Mouse (Mus musculus) bone marrow, adult 2 months (tissue): Measurements from ENCODE around the gene Cdc42ep1. TPM values are rescaled to one million over a fixed set of nuclear protein-coding genes. Genes with fewer than 3 reads are reported as not detected.
"Not testable (repeated sequence)": the region's sequence is repeated elsewhere in the genome, so short reads cannot be mapped to it uniquely, and the experiment has no call there.

Experiments
- H3K27ac ChIP-seq: fragments of 200-500 bp; 2 replicates; pipeline ENCODE4 v1.5.1; 2012; ENCODE audit warnings: low read depth, mild to moderate bottlenecking, control low read depth, inconsistent platforms, low read length; ENCODE audit not compliant: control insufficient read depth, poor library complexity, insufficient read depth
- H3K4me1 ChIP-seq: fragments of 200-500 bp; 2 replicates; pipeline ENCODE4 v1.6.1; 2011; ENCODE audit warnings: low read length; ENCODE audit not compliant: control insufficient read depth, insufficient read depth
- H3K4me3 ChIP-seq: fragments of 200-500 bp; replicated peaks from 2 replicates; pipeline ENCODE3; 2011; ENCODE audit warnings: mild to moderate bottlenecking, low read depth, low read length, control low read depth; ENCODE audit not compliant: control insufficient read depth
- CTCF ChIP-seq: fragments of 200-500 bp; IDR thresholded peaks from 2 replicates; pipeline ENCODE4 v1.5.1; 2011; ENCODE audit warnings: low read length, control low read depth; ENCODE audit not compliant: control insufficient read depth, insufficient read depth
- POLR2A ChIP-seq: fragments of 200-500 bp; IDR thresholded peaks from 2 replicates; pipeline ENCODE4 v1.6.1; 2011; ENCODE audit warnings: low read depth, mild to moderate bottlenecking, control low read depth, low read length, borderline replicate concordance; ENCODE audit not compliant: control insufficient read depth
- WGBS: fragments of 180-500 bp; shearing (Covaris S2); methylation state at CpG from one replicate; pipeline ENCODE4 v1.1.7; 2018; 5-methylcytosine and 5-hydroxymethylcytosine counted together
- polyA plus RNA-seq: library from polyadenylated mRNA; stranded (reverse); fragments of >200 nt; gene quantifications from 2 replicates; pipeline ENCODE4 v1.2.4, GENCODE M21; 2011; ENCODE audit warnings: low replicate concordance; ENCODE audit not compliant: missing spikeins, insufficient read depth, insufficient read length

The Cdc42ep1 gene
- polyA plus RNA-seq, 1 experiment = 9.4 TPM

DNA sequence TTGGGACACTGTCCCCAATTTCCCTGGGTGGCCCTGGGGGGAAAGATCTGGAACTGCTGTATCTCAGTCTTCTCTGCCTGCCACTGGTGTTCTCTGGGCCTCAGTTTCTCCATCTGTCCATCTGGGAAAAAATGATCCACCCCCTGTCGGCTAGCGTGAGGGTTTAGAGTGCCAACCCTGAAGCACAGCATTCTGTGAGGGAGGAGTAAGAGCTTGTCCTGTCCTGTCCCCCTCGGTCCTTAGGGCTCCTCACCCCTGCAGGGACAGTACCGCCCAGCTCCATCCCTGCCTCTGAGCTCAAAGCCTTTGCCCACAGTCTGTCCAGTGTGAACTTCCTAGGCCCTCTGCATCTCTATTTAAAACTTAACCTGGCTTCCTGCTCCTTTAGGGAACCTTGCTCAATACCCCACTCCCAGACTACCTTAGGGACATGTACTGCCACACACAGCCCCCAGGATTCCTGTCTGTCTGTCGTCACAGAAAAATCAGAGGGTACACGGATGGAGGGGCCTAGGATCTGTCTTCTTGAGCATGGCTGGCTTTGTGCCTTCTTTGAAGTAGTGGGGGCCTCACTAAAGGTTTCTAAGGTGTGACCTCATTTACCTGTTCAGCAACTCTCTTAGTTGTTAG, 1.1 kb upstream of the Cdc42ep1 start:
- H3K4me1 ChIP-seq = no peaks in the 10 kb centered on the region
- H3K4me3 ChIP-seq = no peak overlapping the region
- no peak overlapping the region for H3K27ac ChIP-seq
- no peak for TF ChIP-seq POLR2A
- no peak for TF ChIP-seq CTCF
- WGBS = 86% methylated on average over 6 of the region's 6 CpGs

- Histone ChIP-seq H3K4me1 (no peaks in the 10 kb centered on the region), H3K4me3 (peak overlapping the region; percentile 8), H3K27ac (0 out of 2 replicates have a peak overlapping the region, but pooled peaks have one; percentile 13)
- TF ChIP-seq CTCF (no peak), POLR2A (no peak)
- WGBS = 26% methylated on average over 21 of the region's 21 CpGs
These were observed 1.4 kb downstream of the Cdc42ep1 start for GRCm38 (mm10) chr15:78843581-78844469.

DNA sequence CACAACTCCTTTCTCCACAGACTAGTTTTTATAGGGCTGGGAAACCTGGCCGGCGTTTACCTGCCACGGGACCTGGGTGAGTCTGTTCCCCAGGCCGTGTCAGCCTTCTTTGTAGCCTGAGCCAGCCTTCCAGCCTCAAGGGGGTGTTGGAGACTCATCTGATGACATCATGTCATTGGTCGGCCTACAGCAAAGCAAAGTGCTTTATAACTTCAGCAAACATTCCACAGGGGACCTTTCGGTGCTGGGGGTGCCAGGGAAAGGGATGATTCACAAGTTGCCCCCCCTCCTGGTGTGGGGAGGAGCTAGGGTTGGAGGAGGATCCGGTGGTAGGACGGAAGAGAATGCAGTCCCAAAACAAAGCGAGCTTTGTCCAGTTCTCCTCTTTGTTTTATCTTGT, 2.4 kb downstream of the Cdc42ep1 start:
- H3K4me1 ChIP-seq = no peaks in the 10 kb centered on the region
- H3K4me3 ChIP-seq = no peak overlapping the region
- TF ChIP-seq POLR2A = no peak
- 66% methylated on average over 9 of the region's 9 CpGs for WGBS
- no peak overlapping the region for H3K27ac ChIP-seq

DNA sequence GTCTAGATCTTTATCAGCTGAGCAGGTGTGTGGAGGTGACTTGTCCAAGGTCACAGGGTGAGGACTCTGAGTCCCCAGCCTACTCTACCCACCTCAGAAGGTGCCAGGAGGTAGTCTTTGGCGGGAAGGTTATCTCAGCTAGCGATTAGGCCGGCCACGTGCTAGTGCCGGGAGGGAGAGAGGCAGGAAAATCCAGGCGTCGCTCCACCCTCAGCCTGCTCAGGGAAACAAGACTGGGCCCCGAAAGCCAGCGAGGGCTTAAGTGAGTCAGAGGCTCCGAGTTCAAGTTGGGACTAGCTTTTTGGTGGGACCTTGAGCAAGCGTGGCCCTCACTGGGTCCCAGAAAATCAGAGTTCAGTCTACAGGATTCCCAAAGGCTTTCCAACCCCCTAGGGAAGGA, 2.9 kb downstream of the Cdc42ep1 start:
- no peak overlapping the region for H3K4me3 ChIP-seq
- TF ChIP-seq CTCF (no peak), POLR2A (no peak)
- no peak overlapping the region for H3K27ac ChIP-seq
- no peaks in the 10 kb centered on the region for H3K4me1 ChIP-seq
- 88% methylated on average over 11 of the region's 11 CpGs for WGBS

DNA sequence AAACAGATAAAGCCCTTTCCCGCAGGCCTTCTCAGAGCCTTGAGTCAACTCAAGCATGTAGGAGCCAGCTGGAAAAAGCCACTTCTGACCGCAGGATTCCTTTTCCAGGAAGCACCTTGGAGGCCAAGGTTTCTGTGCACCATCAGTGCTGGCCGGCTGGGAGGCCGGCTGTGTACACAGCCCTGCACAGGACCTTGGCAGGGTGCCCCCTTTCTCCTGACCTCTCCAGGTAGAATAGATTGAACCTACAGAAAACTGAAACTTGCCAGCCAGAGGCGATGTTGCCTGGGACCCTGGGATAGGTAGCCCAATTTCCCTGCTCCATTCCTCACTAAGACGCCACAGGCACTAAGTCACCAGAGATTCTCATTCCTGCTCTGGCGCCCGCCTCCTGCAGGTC, 3.4 kb downstream of the Cdc42ep1 start:
- Histone ChIP-seq H3K4me3 (no peak overlapping the region), H3K27ac (no peak overlapping the region), H3K4me1 (no peaks in the 10 kb centered on the region)
- no peak for TF ChIP-seq CTCF
- no peak for TF ChIP-seq POLR2A
- WGBS = 77% methylated on average over 8 of the region's 8 CpGs

DNA sequence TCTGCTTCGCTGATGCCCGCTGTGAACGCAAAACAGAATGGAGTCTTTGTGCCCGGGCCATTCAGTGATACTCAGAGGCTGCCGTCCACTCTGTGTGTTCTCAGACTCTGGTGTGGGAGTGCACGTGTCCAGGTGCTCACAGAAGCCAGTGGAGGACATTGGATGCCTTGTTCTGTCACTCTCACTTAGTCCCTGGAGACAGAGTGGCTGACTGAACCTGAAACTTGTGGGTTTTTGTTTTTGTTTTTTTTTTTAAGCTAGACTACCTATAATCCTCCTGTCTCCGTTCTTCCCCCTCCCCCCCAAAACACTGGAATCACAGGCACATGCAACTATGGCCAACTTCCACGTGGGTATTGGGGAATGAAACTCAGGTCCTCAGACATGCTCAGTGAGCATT, 3.9 kb downstream of the Cdc42ep1 start:
- Histone ChIP-seq H3K4me1 (no peaks in the 10 kb centered on the region), H3K4me3 (no peak overlapping the region), H3K27ac (no peak overlapping the region)
- 75% methylated on average over 8 of the region's 8 CpGs for whole genome bisulfite sequencing
- TF ChIP-seq POLR2A (no peak), CTCF (no peak)

DNA sequence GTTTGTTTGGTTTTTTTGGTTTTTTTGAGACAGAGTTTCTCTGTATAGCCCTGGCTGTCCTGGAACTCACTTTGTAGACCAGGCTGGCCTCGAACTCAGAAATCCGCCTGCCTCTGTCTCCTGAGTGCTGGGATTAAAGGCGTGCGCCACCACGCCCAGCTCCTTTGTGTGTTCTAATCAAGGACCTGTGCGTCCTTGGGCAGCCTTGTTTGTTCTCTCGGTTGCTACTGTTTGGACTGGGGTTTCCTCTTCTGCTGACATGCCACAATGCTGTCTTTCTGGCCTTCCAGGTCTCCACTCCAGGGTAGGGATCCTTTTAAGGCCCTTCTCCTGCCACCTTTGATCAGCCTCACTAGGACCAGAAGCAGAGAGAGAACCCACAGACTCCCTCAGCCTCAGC, 4.4 kb downstream of the Cdc42ep1 start:
- H3K4me1 ChIP-seq, H3K4me3 ChIP-seq, H3K27ac ChIP-seq: not testable (repeated sequence)
- WGBS = 82% methylated on average over 7 of the region's 7 CpGs

GRCm38 (mm10) chr15:78848467-78848866, 6.0 kb downstream of the Cdc42ep1 start:
- TF ChIP-seq POLR2A (no peak), CTCF (peak; percentile 92)
- Histone ChIP-seq H3K4me1 (no peaks in the 10 kb centered on the region), H3K27ac (no peak overlapping the region), H3K4me3 (no peak overlapping the region)
- 25% methylated on average over 5 of the region's 5 CpGs for WGBS
